Mouse (Mus musculus): ENCODE data around the gene Pgpep1l.
"Not testable (repeated sequence)": the region's sequence is repeated elsewhere in the genome, so short reads cannot be mapped to it uniquely, and the experiment has no call there.

Pgpep1l gene

DNA sequence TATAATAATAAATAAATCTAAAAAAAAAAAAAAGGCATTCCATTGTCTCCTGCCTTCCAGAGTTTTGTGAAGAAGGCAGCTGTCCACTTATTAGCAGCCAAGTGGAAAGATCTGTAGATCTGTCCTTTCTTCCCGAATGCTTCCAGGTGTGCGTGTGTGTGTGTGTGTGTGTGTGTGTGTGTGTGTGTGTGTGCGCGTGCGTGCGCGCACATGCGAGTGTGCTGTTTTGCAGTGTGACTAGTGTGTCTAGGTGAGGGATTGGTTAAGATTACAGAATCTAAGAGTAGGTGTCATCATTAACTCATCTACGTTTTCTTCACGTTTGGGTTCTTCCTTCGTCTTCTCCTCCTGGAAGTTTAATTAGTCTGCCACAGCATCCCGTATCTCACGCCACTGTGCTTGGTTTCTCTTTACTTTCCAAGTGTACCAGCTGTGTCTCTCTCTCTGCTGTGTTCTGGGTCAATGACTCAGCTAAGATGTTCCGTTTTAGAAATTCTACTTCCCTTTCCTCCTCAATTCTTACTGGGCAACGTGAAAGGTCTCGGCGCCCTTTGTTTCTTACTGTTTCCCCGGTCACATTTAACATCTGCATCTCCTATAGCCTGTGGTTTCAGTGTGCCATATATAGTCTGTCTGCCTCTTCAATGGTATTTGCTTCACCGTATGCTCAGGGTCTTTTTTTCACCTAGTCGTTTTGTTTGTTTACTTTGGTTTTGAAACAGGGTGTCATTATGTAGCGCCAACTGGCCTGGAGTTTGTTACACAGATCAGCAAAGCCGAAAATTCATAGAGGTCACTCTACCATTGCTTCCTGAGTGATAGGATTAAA is 18.5 kb upstream of the Pgpep1l start:
- DNase-seq = no peak

DNA sequence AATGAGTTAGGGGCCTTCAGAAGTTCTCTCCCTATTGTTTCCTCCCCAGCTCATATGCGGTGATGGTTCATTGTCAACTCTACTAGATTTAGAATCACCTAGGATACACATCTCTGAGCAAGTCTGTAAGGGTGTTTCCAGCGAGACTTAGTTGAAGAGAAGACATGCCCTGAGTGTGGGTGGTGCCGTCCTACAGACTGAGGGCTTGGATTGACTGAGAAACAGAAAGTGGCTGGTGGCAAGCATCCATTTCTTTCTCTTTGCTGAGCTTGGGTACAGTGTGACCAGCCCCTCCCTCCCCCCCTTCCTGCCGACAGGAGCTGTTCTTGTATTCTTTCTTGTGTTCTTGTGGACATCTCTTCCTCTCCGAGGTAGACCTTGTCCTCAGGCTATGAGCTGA is 17.3 kb upstream of the Pgpep1l start:
- no peak for DNase-seq

DNA sequence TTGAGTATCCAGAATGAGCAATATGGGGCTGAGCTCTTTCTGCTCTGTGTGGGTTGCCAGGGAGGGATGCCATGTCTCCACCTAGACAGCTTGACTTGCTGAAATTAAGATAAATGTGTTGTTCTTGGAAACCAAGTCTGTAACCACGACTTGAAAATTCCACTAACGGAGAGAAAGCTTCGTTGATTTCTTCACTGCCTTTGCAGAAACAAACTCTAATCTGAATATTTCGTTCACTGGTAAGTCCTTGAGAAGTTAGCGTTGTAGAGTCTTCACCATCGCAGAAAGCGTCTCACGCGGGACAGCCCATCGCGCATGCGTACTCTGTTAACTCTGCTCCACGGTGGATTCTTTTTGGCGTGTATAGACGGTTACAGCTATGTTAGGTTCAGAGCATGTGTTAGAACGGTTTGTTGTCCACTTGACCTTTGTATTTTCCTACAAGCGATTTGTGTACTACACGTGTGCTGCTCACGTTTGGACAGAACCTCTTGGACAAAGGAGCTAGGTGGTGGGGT is 16.4 kb upstream of the Pgpep1l start:
- DNase-seq = no peak

DNA sequence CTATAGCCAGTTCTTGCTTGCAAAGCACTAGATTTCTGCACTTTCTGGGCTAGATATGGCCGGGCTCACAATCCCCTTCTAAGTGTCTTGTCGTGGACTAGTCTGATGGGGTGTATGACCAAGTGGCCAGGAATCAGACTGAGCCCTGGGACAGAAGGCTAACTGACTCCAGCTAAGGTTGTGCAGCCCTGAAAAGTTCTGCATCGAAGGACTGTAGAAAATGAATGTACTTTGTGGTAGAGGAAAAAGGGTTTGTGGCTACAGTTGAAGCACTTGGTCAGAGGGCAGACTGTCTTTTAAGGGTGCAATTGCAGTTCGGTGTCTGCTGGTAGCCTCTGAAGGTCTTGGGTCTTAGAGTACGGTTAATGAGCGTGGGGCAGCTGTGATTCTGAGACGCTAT is 15.4 kb upstream of the Pgpep1l start:
- no peak for DNase-seq

DNA sequence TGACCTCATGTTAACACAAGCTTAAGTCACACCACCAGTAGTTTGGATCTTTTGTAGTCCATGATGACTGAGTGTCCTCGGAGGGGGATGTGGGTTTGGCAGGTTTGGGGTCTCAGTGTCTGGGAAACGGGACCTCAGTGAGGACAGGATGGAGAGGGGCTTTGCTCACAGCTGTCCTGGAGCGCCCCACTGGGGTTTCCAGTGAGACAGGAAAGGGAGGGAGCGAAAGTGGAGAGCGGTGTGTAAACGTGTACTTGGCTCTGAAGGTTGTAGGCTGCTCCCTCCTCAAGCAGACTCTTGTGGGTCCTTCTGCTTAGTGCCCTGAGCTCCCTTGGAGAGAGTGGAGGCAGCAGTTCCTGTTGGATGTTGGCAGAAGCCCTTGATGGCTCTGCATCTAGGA is 14.9 kb upstream of the Pgpep1l start:
- DNase-seq = no peak

DNA sequence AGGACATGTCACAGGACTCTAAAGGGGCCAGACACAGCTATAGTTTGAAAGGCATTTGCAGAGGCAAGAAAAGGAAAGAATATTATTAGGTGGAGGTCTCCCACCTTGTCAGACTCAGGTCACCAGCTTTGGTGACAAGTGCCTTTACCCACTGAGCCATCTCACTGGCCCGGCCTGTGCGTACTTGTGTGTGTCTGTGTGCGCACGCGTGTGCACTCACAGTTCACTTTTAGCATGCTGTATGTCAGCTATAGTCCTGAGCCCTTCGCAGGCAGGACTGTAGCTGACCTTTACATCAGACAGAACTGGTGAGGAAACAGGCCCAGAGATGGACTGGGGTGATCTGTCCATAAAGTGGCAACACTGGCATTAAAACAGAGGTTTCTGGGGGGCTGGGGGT is 14.4 kb upstream of the Pgpep1l start:
- no peak for DNase-seq

DNA sequence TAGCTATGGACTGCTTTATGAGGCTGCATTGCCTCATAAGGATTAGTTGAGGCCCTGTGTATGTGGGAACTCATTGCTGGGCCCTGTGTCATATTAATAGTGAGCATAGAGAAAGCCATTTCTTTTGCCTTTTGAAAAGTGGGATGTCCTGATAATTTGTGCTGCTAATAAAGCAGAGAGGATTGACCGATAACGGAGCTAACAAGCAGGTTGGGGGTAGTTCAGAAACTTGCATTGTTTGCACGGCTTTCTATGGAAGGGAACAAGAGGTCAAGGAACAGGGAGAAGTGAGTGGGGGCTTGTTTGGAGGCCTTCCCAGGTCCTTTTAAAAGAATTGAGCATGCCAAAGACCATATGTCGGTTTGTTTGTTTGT is 13.9 kb upstream of the Pgpep1l start:
- DNase-seq = no peak

DNA sequence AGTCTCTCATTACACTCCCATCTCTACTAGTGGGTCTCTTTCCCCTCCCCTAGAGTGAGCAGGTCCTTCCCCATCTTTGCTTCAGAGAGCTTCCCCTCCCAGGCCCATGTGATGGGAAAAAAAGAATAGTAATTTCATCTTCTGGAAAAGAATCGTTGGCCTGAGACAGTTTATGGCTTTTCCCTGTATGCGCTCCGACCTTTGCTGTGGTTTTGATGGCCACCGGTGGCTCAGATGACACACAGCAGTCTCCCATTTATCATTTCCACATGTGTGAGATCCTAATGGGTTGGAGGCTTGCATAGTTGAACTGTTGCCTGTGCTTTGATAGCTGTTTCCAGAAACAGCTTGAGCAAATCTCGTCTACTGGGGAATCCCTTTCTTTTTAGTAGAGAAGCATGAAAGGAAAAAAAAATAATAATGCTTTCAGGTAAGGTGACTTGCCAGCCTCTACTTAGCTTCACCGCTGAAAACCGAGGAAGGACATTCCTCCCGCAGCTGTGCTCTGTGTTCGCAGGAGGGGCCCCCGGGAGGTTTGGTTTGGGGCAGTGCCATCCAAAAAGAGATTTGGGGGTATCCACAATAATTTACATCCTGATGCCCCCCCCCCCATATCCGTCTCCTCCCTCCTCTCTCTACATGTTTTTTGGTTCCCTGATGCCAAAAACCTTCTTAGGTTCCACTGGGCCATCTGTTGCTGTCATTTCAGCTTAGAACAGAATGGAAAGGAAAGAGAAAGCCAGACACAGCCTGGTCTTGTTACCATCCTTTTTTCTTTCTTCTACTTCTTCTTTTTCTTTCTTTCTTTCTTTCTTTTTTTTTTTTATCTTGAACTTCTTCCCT is 13.2 kb upstream of the Pgpep1l start:
- no peak for DNase-seq

DNA sequence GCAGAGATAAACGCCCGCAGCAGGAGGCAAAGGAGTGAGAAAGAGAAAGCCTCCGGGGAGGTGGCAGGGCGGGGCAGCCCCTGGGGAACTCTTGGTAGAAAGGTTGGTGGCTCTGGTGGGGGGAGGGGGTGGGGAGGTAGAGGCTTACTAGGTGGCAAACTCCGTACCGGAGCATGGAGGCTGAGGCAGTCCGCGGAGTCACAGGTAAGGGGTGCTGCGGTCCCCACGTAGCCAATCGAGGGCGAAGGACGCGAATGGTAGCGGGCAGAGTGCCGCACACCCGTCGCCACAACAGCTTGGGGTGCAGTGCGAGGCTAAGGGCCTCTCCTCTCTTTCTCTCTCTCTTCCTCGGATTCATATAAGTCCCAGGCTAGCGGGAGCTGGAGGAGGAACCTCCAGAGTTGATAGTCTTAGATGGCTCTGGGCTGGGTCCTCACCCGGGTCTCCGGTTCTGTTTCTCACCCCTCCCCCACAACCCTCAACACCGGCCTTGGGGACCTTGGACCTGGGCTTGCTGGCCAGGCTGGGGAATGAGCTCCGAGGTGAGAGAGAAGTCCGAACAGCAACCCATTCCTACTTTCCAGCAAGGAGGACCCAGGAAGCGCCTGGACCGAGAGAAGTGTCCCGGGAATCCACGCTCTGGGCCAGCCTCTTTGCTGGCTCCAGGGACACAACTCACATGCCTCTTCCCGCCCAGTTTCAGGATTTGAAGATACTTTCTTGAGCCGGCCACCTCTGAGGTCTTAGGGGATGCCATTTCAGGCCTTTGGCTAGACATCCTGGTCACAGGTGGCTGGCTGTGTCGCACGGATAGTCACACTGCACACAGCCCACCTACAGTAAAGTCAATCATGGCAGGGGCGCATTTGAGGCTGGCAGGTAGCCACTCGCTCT is 12.1 kb upstream of the Pgpep1l start:
- DNase-seq = peak; percentile 32

DNA sequence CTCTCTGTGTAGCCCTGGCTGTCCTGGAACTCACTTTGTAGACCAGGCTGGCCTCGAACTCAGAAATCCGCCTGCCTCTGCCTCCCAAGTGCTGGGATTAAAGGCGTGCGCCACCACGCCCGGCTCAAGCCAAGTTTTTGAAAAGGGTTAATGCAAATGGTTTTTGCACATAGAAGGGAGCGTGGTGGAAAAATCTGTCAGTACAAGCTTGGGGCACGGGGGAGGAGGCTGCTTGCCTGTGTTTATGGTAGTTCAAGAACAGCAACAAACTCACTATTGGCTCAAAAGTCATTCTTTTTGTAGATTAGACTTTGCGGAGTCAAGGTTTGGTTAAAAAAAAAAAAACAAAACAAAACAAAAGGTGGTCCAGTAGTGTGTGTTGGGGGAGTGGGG is 11.4 kb upstream of the Pgpep1l start:
- DNase-seq = not testable (repeated sequence)

DNA sequence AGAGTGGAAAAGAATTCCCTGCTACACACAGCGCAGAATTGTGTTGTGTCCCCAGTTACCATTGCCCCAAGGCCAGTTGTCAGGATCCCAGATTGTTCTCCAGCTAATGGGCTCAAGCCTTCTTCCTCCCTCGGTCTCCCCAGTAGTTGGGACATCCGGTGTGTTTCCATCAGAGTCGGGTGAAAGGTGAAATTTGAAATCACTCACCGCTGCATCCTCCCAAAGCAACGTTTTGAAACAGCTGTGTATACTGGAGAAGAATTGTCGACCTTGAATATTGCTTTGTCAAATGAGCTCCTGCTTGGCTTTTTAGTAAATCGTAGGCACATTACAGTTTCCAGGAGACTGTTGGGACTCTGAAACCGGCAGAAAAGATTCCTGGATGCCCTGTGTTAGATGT is 10.9 kb upstream of the Pgpep1l start:
- DNase-seq = no peak

DNA sequence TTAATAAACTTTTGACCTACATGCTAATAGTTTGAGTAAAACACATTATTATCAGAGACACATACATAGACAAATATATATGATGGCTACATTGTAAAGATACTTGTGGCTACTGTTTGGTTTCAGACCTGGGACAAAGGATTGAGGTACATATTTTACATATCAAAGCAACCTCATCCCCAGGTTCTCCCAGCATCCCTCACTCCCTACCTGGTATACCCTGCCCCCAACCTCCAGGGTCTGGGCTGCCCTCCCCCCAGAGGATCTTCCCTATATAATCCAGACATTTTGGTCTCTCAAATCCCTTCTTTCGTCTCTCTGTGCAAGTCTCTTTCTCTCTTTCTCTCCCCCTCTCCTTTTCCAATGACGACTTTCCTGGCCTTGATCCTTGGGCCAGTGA is 10.2 kb upstream of the Pgpep1l start:
- DNase-seq = no peak

DNA sequence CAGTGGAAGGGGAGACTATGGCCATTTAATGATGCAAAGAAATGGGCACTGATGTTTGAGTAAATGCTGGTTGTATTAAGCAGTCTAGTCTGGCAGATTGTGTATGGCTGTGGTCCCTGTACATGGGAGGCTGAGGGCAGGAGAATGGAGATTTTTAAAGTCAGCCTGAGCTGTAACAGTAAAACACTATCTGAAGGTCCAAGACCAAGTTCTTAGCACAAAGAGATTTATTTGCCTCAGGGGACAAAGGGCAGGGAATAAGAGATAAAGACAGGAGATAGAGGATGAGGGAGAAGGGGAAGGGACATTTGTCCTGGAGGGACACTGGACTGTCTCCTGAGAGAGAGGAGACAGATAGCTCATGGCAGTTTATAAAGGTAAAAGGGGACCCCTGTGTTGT is 9.5 kb upstream of the Pgpep1l start, which contains the start of gene Fam169b:
Gene Fam169b (plus strand): TSS at position 325 of the 400 bp plus-strand sequence.
- no peak for DNase-seq

DNA sequence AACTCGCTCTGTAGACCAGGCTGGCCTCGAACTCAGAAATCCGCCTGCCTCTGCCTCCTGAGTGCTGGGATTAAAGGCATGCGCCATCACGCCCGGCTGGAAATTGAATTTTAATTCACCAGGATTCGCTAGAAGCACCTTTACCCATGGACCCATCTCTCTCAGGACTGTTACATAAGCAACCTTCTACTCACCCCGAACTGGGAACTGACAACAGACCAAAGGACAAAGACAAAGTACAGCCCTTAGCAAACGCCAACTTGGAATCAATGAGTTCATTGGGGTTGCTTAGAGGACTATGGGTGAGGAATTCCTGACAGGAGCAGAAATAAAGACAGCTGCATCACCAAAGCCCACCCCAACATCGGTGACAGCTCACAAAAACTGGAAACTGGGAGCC is 8.6 kb upstream of the Pgpep1l start:
- no peak for DNase-seq

DNA sequence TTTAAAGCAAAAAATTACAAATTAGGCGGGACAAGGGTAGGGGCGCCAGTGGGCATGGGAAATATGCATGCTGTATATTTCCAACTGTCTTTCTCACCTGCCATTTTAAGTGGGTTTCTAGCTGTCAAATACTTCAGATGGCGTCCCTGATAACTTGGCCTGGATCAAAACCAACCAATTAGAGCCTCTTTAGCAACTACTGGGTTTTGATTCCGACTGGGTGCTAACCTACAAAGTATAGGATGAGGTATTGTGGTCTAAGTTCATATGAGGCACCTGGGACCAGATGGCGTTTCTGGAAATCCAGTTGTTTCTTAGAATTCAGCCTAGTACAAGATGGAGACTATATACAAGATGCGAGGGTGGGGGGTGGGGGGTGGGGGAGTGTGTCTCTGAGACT is 7.8 kb upstream of the Pgpep1l start:
- no peak for DNase-seq

DNA sequence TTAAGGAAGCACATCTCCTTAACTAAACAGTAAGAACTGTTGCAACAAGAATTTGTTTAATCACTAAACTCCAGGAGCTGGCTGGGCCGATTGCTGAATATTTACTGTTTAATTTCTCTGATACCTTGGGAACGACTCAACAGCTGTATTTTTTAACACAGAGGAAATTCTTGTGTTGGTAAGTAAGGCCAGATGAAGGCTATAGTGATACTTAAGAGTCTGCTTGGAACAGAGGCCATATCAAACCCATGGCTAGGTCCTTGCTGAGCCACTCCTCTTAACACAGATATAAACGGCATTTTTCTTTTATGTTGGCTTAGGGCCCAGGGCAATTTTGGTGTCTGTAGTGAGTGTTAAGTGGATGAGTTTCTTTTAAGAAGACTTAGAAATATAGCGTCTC is 6.5 kb upstream of the Pgpep1l start:
- DNase-seq = no peak

DNA sequence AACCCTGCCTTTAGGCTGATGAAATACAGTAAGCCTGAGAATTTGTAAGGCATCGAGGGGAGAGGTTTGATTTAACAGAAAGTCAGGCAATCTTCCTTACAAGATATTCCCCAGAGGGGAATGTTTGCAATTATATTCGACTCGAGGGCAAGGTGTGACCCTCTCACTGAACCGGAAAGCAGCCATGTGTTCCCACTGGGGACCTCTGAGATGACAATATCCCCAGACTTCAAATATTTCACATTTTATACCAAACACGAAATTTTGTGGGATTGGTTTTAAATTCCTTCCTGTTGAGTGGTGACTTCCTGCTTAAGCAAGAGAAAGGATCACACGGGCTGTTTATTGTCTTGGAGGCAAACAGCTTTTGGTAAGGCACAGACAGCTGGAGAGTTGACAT is 2.7 kb upstream of the Pgpep1l start:
- DNase-seq = no peak

DNA sequence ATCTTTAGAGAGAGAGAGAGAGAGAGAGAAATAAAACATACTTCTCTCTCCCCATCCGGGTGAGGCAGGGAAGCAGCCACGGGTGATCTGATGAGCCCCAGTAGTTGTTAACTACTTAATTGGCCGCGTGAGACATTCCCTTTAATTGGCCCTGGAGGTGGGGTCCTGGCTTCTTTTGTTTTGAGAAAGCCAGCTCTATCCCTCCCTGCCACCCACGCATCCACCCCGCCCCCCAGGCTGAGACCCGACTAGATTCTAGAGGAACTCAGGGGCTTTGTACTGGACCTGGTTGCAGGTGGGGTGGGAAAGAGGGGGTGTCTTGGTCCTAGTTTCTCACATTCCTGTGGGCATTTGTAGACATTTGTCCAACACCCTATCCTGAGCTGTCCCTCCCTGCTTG is 1.4 kb upstream of the Pgpep1l start:
- DNase-seq = peak; percentile 68

DNA sequence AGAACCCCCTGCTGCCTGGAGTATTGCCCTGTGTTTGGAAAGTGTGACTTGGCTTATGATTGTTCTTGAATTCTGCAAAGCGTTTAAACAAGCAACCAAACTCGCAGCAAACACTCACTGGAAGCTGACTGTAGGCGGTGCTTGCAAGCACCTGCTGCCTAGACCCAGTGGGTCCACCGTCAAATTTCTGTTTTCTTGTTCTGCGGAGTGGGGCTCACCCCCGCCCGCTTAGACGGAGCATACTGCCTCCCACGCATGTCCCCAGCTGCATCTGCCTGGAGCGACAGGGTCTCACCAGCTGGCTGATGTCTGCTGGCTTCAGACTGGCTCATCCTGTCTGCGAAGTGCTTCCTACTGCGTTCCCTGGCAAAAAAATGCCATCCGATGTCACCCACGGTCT is 498 bp upstream of the Pgpep1l start:
- peak; percentile 61 for DNase-seq

DNA sequence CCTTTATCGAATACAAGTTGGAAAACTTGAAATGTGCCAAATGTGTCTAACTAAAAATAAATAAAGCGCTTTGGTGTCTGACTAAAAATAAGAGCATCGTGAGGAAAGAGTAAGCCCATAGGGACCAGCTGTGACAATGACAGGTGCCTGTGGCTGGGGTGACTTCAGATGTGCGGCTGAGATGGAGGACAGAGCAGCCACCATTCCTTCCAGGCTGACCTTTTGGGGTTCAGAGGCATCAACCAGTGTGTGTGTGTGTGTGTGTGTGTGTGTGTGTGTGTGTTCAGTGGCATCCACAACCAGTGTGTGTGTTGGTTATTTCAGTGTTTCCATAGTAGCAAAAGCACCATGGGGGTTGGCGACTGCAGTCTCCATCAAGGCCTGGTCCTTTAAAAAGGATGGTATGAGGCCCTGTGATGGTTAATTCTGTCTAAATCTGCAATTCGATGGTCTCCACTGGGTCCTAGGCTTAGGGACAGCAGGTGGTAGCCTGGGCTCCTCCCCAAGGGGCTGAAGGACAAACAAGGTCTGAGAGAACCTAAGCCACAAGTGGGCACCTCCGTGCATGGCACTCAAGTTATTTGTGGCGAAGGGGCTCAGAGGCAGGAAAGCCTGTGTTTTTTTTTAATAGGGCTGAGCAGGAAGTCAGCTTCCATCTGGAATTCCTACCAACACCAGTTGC is 546 bp downstream of the Pgpep1l start:
- no peak for DNase-seq

DNA sequence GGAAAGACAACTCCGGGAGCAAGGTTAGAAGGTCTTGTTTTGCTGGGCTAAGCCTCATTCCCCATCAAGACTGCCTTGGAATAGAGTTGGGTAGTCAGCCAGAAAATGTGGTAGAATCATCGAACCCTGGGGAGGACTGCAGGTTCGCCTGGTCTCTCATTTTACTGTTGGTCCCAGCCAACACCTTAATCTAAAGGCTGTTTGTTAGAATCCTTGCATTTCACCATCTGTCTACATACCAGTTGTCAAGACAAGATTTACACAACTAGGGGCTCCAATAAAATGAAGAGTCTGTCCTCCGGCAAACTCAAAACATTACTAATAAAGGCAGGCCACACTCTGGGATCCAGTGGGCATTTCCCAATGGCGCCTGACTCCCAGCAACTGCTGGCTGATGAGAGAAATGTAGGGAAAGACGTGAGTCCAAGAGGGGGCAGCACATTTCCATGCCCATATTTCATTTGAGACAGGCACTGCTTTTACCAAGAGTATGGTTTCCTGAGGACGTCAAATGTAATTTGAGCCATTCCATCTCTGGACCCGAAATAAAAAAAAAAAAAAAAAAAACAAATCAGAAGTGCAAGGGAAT is 1.3 kb downstream of the Pgpep1l start:
- no peak for DNase-seq

DNA sequence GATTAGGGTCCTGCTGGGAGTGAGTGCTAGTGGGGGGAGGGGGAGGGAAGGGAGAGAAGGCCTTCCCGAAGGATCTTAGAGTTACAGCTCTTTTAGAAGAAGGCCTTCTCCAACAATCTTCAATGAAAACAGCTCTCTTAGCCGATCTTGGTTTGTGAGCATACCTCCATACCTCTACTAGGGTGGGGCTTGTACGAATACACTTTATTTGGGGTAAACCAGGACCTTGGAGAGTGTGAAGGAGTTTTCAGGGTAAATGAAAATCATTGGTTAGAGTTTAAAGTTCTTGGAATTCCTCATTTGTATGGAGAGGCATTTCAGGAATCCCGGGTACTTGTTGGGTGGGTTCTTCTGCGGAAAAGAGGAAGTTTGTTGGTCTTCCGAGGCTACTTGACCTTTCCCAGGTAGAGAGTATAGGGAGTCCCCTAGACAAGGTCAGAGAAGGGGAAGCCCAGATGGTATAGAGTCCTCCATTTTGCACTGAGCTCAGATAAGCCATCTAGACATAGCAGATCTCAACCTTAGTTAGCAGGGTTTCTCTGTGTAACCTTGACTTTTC is 4.4 kb downstream of the Pgpep1l start:
- no peak for DNase-seq
